Mouse (Mus musculus): ENCODE results near the gene Clybl. TPM values are rescaled to one million over a fixed set of nuclear protein-coding genes. Genes with fewer than 3 reads are reported as not detected.

Gene Clybl
- polyA plus RNA-seq, 1 experiment = 342 TPM

GRCm38 (mm10) chr14:122296864-122297263 lies 115.4 kb downstream of the Clybl start:
- Histone ChIP-seq H3K4me1 (ENCODE audit: control insufficient read depth, insufficient read depth, insufficient read length, low read length) (no peaks in the 10 kb centered on the region), H3K4me3 (ENCODE audit: insufficient read depth, low read depth, low read length) (no peak overlapping the region), H3K27ac (replicated peaks; ENCODE audit: low read depth, low read length) (no peak overlapping the region)

DNA sequence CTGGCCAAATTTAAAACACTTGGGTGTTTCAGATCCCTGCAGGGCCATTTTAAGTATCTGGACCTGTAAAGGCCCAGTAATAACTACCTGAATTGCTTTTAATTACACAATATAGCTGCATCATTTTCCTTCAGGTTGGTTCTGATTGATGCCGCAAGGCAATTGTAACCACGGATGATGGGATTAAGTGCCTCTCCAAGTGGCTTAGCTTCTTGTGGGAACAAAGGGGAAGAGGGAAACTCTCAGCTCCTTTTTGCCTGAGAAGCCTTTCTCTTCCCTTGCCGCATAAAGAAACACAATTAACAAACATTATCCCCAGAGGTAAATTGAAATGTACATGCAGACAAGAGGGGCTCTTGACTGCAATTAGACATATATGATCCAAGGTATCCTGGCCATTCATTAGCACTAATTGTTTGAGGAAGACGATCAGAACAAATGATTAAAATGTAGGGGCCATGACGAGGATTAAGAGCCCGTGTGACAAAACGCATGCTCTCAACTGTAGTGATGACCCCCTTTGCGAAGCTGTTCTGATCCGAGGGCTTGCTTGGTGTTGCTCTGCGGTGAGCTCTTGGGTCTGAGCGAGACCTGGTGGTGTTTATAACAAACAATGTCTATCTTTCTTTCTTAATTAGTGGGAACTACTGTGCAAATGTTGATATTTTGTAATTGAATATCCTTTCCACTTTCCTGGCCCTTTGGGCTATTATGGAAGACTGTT lies 116.0 kb downstream of the Clybl start:
- Histone ChIP-seq H3K4me3 (ENCODE audit: insufficient read depth, low read depth, low read length) (no peak overlapping the region), H3K27ac (replicated peaks; ENCODE audit: low read depth, low read length) (no peak overlapping the region), H3K4me1 (ENCODE audit: control insufficient read depth, insufficient read depth, insufficient read length, low read length) (no peaks in the 10 kb centered on the region)

DNA sequence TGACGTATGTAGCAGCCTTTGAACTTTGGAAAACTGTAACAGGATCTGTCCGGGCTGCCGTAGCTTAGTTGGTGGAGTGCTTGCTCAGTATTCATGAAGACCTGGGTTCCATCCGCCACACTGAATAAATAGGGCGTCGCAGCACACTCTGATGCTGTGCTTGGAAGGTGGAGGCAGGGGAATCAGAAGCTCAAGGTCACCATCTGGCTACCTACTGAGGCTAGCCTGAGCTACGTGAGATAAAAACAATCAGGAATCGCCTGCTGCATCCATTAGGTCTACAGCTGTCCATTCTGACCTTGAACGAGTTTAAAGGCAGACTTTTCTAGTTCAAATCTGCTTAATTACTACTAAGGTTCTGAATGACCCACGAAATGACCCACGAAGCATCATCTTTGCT lies 118.8 kb downstream of the Clybl start:
- Histone ChIP-seq H3K27ac (replicated peaks; ENCODE audit: low read depth, low read length) (no peak overlapping the region), H3K4me1 (ENCODE audit: control insufficient read depth, insufficient read depth, insufficient read length, low read length) (no peaks in the 10 kb centered on the region), H3K4me3 (ENCODE audit: insufficient read depth, low read depth, low read length) (no peak overlapping the region)

- Histone ChIP-seq H3K4me1 (ENCODE audit: control insufficient read depth, insufficient read depth, insufficient read length, low read length) (no peaks in the 10 kb centered on the region), H3K27ac (replicated peaks; ENCODE audit: low read depth, low read length) (no peak overlapping the region), H3K4me3 (ENCODE audit: insufficient read depth, low read depth, low read length) (no peak overlapping the region)
These were observed 122.3 kb downstream of the Clybl start for GRCm38 (mm10) chr14:122303821-122304220.

DNA sequence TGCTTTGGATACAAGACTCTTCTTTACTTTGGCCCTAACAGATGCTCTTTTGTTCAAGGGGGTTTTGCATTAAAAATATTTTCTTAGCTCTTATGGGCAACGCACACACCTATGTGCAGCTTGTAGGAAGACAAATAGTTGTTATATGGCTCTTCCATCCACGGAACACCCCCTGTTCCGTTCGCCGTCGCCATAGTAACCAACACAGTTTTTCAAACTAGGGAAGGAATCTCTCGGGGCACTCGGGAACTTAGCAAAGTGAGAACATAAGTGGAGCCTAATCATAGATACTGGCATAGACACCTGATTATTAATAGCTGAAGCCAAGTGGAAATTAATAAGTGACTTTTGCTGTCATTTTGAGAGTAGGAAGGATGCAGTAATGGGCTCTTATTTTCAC lies 123.6 kb downstream of the Clybl start:
- no peak overlapping the region for H3K4me3 ChIP-seq (ENCODE audit: insufficient read depth, low read depth, low read length)

DNA sequence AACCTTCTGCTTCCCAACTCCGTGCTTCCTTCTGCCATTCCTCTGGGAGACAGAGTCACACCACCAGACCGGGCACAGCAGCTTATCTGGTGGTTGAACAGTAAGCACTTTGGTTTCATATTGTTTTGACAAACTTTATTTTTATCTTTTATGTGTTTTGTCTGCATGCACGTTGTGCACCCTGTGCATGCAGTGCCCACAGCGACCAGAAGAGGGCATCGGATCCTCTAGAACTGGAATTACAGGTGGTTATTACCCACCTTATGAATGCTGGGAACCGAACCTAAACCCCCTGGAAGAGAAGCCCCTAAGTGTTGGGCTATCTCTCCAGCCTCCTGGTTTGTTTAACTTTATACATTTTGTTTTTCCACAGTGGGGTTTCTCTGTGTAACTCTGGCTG lies 130.9 kb downstream of the Clybl start:
- Histone ChIP-seq H3K27ac (replicated peaks; ENCODE audit: low read depth, low read length) (no peak overlapping the region), H3K4me3 (ENCODE audit: insufficient read depth, low read depth, low read length) (no peak overlapping the region), H3K4me1 (ENCODE audit: control insufficient read depth, insufficient read depth, insufficient read length, low read length) (no peaks in the 10 kb centered on the region)

More for the DNA sequence above, 123.6 kb downstream of the Clybl start:
- Histone ChIP-seq H3K4me1 (ENCODE audit: control insufficient read depth, insufficient read depth, insufficient read length, low read length) (no peaks in the 10 kb centered on the region), H3K27ac (replicated peaks; ENCODE audit: low read depth, low read length) (no peak overlapping the region)

GRCm38 (mm10) chr14:122313328-122313727 lies 131.8 kb downstream of the Clybl start:
- Histone ChIP-seq H3K4me3 (ENCODE audit: insufficient read depth, low read depth, low read length) (no peak overlapping the region), H3K4me1 (ENCODE audit: control insufficient read depth, insufficient read depth, insufficient read length, low read length) (no peaks in the 10 kb centered on the region), H3K27ac (replicated peaks; ENCODE audit: low read depth, low read length) (no peak overlapping the region)

DNA sequence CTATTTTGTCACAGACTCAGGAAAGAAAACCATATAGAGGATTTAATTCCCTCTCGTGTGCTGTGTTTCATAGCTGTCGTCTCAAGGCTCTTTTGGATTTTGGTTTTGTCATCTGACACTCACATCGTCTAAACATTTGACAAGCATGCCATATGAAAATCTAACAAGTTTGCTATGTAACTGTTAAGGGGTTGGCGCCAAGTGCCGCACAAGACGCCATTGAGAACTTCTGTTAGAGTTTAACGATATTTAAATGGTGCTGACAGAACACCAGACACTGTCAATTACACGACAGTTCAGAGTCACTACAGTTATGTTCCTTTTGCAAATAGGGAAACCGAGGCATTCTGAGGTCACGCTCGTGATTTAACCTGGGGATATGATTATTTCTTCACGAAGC lies 134.2 kb downstream of the Clybl start:
- H3K4me1 ChIP-seq (ENCODE audit: control insufficient read depth, insufficient read depth, insufficient read length, low read length) = no peaks in the 10 kb centered on the region
- no peak overlapping the region for H3K27ac ChIP-seq (replicated peaks; ENCODE audit: low read depth, low read length)
- no peak overlapping the region for H3K4me3 ChIP-seq (ENCODE audit: insufficient read depth, low read depth, low read length)

- no peak overlapping the region for H3K4me3 ChIP-seq (ENCODE audit: insufficient read depth, low read depth, low read length)
- H3K4me1 ChIP-seq (ENCODE audit: control insufficient read depth, insufficient read depth, insufficient read length, low read length) = no peaks in the 10 kb centered on the region
- H3K27ac ChIP-seq (replicated peaks; ENCODE audit: low read depth, low read length) = no peak overlapping the region
These were observed 140.6 kb downstream of the Clybl start for GRCm38 (mm10) chr14:122322136-122322535.

DNA sequence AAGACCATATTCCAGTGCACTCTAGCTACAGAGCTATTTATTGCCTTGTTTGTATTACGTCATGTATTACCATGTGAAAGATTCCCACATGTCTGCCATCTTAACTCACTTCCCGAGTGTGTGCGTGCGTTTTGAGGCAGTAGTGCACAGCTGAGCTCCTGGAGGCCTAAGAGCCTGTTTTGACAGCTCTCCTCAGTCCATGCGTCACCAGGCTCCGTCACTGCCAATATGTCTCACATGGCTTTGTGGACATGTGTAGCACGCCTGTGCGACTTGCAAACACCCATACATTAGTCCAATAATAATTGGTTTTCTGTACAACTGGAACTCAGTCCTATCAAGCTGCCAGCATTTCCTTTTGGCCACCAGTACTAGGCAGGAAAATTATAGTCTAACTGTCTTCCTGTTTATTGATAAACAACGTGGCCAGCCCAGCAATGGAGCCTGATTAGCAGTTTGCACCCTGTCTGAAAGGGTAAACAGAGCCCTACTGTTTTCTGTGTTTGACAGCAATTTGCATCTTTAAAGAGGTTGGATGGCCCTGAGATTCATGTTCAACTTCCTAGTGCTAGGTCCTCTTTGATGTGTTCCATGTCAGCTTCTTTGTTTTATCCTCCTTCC lies 142.4 kb downstream of the Clybl start:
- Histone ChIP-seq H3K4me3 (ENCODE audit: insufficient read depth, low read depth, low read length) (no peak overlapping the region), H3K27ac (replicated peaks; ENCODE audit: low read depth, low read length) (no peak overlapping the region), H3K4me1 (ENCODE audit: control insufficient read depth, insufficient read depth, insufficient read length, low read length) (no peaks in the 10 kb centered on the region)

DNA sequence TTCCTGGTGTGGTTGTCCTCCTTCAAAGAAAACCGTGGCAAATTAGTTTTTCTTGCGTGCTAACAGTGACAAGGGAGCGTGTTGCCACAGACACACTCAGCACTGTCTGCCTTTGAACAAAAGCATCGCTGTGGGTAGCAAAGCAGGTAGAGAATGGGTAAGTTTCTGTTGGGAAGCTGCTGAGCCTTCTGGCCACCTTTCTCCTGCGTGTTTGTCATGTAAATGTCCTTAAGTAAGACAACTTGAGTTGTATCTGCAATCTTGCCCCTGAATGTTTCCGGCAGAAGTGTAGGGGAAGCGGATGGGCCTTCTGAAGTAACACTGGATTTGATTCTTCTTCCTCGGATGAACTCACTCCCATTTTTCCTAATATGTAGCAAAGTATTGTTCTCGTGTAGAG lies 148.6 kb downstream of the Clybl start:
- no peak overlapping the region for H3K4me3 ChIP-seq (ENCODE audit: insufficient read depth, low read depth, low read length)
- no peaks in the 10 kb centered on the region for H3K4me1 ChIP-seq (ENCODE audit: control insufficient read depth, insufficient read depth, insufficient read length, low read length)
- no peak overlapping the region for H3K27ac ChIP-seq (replicated peaks; ENCODE audit: low read depth, low read length)

DNA sequence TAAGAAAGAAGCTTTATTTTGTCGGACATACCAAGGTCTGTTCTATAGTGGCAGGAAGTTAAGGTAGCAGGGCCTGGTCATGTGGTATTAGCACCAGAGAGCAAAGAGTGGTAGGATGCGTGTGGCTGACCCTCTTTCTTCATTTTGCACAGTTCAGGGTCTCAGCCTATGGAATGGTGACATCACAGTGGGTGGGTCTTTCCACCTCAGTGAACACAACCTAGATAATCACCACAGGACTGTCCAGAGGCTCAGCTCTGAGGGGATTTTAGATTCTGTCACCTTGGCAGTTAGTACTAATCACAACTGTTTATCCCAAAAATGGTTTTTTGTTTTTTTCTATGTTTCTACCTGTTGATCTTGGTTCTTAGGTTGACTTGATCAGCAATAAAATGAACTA lies 149.2 kb downstream of the Clybl start:
- Histone ChIP-seq H3K4me1 (ENCODE audit: control insufficient read depth, insufficient read depth, insufficient read length, low read length) (no peaks in the 10 kb centered on the region), H3K27ac (replicated peaks; ENCODE audit: low read depth, low read length) (no peak overlapping the region), H3K4me3 (ENCODE audit: insufficient read depth, low read depth, low read length) (no peak overlapping the region)

GRCm38 (mm10) chr14:122331635-122332460 lies 150.3 kb downstream of the Clybl start:
- no peak overlapping the region for H3K4me3 ChIP-seq (ENCODE audit: insufficient read depth, low read depth, low read length)
- no peaks in the 10 kb centered on the region for H3K4me1 ChIP-seq (ENCODE audit: control insufficient read depth, insufficient read depth, insufficient read length, low read length)
- H3K27ac ChIP-seq (replicated peaks; ENCODE audit: low read depth, low read length) = no peak overlapping the region

GRCm38 (mm10) chr14:122336957-122337356 lies 155.5 kb downstream of the Clybl start:
- no peak overlapping the region for H3K27ac ChIP-seq (replicated peaks; ENCODE audit: low read depth, low read length)
- no peaks in the 10 kb centered on the region for H3K4me1 ChIP-seq (ENCODE audit: control insufficient read depth, insufficient read depth, insufficient read length, low read length)
- no peak overlapping the region for H3K4me3 ChIP-seq (ENCODE audit: insufficient read depth, low read depth, low read length)

GRCm38 (mm10) chr14:122338784-122339183 lies 157.3 kb downstream of the Clybl start:
- H3K4me3 ChIP-seq (ENCODE audit: insufficient read depth, low read depth, low read length) = no peak overlapping the region
- no peak overlapping the region for H3K27ac ChIP-seq (replicated peaks; ENCODE audit: low read depth, low read length)
- no peaks in the 10 kb centered on the region for H3K4me1 ChIP-seq (ENCODE audit: control insufficient read depth, insufficient read depth, insufficient read length, low read length)

Measured in brown adipose tissue, adult 24 weeks (tissue).